Mouse (Mus musculus) layer of hippocampus, postnatal 10 days (tissue): ENCODE measurements around the gene Twnk. TPM values are rescaled to one million over a fixed set of nuclear protein-coding genes. Genes with fewer than 3 reads are reported as not detected.

ENCODE experiments used
- DNase-seq, 2 experiments: peaks; one replicate each; pipeline ENCODE4 v3.0.0; 2021; ENCODE audit warnings: low spot score in 2 of 2
- total RNA-seq, 2 experiments: library from RNA; stranded (reverse); gene quantifications; 2 replicates each; pipeline ENCODE4 v1.2.3; 2021

Gene Twnk
- total RNA-seq, 2 experiments from 2014 or later: 14.1 to 15.1 TPM

DNA sequence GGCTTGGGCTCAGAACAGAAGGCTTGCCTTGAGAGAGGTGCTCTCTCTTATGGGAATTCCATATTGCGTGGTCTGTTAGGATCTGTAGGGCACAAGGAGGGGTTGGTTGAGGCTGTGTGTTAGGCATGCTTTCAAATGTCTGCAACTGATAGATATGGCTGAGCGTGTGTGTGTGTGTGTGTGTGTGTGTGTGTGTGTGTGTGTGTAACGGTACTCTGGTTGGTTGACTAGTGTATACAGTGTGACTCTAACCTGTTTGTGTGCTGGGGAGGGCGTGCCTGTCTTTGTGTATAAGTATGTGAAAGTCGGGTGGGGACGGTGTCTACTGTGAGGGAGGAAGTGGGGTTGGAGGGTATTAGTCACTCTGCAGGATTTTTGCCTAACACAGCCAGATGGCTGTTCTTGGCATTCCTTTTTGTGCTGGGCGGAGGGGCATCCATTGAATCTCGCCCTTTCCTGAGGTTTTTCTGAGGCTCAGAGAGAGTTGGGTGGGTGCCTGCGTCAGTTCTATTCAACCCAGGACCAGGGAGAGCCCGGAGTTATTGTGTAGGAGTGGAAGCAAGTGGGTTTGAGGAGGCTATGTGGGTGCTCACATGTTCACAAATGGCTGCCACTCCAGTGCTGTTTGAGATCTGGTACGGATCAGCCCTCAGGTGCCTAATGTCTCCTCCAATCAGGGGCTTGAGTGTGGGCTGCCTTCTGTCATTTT, 42.6 kb downstream of the Twnk start:
- peak; percentile 66 to 68 for DNase-seq

DNA sequence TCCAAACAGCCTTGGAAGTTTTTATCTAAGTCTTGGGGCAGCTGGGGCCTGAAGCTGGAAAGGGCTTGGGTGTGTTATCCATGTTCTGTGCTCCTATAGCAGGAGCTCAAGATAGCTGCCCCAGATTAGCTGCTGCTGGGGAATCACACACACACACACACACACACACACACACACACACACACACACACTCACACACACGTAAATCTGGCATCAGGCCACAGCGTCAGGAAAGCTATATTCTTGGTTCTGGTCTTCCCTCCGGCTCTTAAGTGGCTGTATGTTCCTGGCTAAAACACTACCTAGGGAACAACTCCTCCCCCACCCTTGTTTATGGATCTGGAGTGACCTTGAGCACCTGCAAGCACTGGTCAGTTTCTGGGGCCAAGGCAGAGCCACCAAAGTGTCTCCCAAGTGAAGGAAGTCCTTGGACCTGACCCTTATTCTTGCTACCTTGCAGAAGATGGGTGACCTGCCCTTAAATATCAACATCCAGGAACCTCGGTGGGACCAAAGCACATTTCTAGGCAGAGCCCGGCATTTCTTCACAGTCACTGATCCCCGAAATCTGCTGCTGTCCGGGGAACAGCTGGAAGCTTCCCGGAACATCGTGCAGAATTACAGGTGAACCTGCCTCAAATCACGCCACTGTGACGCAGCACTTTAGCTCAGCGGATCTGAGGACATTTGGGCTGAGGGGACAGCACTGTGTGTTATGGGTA, 43.3 kb downstream of the Twnk start:
- no peak for DNase-seq

DNA sequence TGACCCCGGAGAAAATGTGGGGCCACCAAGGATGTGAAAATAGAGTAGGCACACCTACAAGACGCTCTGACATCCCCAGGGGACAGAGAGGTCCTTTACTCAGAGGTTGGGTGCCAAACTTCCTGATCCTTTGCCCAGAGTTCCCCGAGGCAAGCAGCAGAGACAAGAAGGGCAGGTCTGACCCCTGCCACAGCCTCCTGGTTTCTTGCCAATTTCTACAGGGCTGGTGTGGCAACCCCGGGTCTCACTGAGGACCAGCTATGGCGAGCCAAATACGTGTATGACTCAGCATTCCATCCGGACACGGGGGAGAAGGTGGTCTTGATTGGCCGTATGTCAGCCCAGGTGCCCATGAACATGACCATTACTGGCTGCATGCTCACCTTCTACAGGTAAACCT, 44.1 kb downstream of the Twnk start:
- DNase-seq: no peak

DNA sequence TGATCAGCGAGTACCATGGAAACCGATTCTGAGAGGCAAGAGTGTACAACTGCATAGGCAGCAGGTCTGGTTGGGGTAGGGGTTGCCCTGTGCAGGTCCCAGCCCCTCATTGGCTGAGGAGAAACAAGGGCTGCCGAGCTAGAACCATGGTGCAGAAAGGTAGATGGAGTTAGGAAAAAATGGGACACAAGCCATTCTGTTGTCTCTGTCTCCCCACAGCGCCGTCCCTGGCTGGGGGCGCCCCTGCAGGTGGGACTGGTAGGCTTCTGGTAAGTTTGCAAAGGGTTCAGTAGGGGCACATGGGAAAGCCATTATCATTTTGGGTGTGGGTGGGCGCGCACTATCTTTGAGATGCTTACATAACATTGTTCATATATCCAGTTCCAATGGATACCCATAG, 48.0 kb downstream of the Twnk start:
- DNase-seq: no peak

DNA sequence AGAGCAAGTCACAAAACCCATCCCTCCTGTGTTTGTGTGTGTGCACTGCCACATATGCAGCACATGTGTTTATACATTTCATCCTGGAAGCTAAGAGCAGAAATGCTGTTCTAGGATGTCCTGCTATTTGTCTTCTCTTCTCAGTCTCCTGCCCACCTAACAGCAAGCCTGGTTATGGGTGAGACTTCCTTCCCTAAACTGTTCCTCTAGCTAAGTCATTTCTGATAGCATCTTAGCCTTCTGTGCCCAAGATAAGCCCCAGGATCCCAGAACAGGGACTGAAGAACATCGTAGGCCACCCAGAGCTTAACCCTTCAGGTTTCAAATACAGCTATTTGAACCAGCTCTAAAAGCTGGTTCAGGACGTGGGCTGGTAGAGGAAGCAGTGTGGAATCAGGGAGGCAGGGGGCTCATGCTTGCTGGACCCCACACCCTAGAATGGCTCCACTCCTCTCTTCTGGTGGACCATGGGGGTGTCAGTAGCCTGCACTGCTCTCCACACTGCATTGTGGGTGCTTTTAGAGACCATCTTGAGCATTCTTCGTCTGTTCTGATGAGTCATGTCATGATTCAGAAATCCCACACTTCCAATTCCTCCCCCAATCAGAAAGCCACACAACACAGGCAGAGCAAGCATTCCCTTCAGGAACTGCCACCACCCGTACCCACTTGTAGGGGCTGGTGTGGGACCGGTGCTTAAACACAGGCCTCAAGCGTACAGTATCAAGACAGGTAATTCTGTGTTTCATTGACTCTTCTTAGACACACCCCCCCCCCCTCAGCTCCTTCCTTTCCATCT, 49.6 kb downstream of the Twnk start:
- no peak for DNase-seq

DNA sequence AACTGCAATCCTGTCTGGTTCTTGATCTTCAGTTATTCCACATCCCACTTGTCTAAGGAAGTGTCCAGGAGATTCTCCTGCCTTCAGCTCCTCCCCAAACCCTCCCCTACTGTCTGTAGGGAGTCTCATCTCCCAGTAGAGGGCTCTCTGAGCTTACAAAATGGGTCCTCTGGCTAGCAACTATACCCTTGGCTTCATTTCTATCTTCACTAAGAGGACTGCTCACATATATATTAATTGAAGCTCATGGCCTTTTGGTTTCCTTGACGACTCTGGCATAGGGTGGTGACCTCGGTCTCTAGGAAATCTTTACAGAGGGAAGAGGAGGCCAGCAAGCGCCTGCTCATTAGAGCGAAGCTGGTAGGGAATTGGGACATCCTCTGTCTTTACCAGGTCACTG, 50.9 kb downstream of the Twnk start:
- no peak for DNase-seq

DNA sequence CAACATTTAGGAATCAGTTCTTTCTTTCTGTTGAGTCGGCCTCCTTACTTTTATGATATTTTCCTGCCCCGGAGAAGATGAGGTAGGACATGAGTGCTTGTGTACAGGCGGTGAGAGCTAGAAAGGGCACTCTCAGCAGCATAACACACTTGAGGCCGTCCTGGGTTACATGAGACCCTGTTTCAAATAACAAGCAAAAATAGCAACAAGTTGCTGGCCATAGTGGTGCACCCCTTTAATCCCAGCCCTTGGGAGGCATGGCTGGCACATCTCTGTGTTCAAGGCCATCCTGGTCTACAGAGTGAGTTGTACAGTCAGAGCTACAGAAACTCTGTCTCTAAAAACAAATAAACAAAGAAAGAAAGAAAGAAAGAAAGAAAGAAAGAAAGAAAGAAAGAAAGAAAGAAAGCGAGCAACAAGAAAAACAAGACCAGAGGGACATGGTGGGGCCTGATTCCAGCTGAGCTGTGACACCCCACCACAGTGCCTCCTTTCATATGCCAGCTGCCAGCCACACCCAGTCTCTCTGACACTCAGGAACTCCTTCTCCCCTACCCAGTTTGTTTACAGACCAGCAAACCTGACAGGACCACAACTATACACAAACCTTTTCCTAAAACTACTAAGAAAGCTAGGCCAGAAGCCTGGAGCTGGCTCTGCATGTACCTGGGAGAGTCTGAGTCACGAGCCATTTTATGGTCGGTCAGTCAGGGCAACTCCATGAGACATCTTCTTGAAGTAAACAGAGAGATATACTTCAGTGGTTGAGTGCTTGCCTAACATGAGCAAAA, 51.6 kb downstream of the Twnk start:
- DNase-seq: no peak

DNA sequence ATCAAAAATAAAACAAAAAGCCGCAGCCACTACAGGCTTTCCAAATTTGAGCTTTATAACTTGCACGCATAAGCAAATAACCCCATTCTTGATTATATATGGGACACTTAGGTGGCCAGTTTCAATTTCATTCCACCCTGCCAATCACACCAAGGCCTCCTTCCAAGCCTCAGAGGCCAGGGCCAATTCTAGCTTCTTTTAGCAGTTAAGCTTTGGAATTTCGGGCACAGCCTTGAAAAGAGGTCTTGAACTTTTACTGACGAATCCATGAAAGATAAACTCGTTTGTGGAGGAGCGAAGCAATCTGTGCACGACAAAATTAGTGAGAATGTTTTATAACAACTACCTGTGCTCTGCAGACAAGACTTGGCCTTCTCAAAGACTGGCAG, 52.3 kb downstream of the Twnk start:
- peak in 1 of 2 experiments; percentile 45 for DNase-seq

DNA sequence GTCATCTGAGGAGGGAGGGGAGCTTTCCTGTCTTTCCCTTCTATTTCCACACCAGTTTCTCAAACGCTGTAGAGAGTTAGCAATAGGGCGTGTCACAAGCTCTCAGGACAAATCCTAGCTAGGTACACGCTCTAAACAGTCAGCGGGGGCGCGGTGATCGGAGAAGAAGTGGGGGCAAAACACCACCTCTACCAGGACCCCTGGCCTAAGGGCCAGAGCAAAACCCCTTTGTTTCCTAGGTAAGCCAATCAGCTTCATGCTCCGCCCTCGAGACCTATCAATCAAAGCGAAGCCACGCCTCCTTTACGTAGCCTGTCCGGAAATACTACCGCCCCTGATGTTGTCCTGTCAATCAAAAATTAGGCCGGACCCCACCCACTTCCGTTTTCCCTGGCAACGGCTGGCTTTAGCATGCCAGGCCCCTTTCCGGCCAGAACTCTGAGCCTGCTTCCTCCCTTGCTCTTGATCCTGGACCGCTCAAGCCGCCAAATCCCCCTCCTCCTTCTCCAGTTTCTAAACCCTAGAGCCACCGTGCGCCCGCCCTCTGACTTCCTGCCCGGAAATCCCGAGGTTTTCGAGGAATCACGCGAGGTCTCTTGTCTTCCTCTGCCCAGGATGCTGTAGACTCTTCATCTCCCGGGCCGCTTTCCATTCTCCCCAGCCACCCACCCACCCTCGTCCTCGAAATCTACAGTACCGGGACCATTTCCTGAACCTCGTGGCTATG, 52.8 kb downstream of the Twnk start:
- peak; percentile 91 to 92 for DNase-seq

DNA sequence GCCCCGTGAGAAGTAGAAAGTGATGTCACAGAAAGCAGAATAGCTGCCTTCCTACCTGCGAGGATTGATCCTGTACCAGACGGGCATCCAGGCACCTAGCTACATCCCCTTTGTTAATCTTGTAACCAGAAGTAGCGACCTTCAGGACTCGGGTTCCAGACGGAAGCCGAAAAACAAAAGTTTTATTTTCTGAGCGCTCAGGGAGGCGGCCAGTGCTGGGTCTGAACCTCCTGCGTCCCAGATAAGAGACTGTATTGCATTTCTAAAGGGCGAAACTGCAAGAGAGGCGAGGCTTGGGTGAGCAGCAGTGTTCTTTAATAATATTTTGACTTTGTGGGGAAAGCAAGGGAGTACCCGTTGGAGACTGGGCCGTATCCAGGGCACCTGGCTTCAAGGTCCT, 53.4 kb downstream of the Twnk start:
- DNase-seq: no peak

Other genes with a start within 250 kb of the Twnk start
- gene Pax2, start 249.6 kb upstream of the Twnk start, total RNA-seq: under 1 TPM; 0.20 to 0.37 TPM
- 10 to 100 TPM; 32.4 to 35.3 TPM for gene Slf2, start 74.5 kb upstream of the Twnk start, total RNA-seq
- 10 to 100 TPM; 61.8 to 69.2 TPM for gene Sema4g, start 16.6 kb upstream of the Twnk start, total RNA-seq
- 10 to 100 TPM; 45.3 to 48.9 TPM for gene Mrpl43, start 779 bp downstream of the Twnk start, total RNA-seq
- gene Lzts2, start 8.8 kb downstream of the Twnk start, total RNA-seq: 10 to 100 TPM; 21.3 to 23.2 TPM
- gene Pdzd7, start 40.1 kb downstream of the Twnk start, total RNA-seq: 1 to 10 TPM; 3.2 to 3.3 TPM
- 100 to 1,000 TPM; 103 to 124 TPM for gene Sfxn3, start 41.8 kb downstream of the Twnk start, total RNA-seq
- 1 to 10 TPM; 1.8 to 2.1 TPM for gene Kazald1, start 69.6 kb downstream of the Twnk start, total RNA-seq
- gene Tlx1, start 145.0 kb downstream of the Twnk start, total RNA-seq: not detected
- gene Lbx1, start 230.1 kb downstream of the Twnk start, total RNA-seq: not detected